Mouse (Mus musculus) layer of hippocampus, postnatal 14 days (tissue): ENCODE measurements around the gene Cd200. TPM values are rescaled to one million over a fixed set of nuclear protein-coding genes. Genes with fewer than 3 reads are reported as not detected.
"Not testable (repeated sequence)": the region's sequence is repeated elsewhere in the genome, so short reads cannot be mapped to it uniquely, and the experiment has no call there.

Experiments used
- DNase-seq, 2 experiments: peaks; one replicate each; pipeline ENCODE4 v3.0.0; 2021 to 2022; ENCODE audit warnings: low spot score in 2 of 2, mixed read lengths in 1 of 2
- long read RNA-seq, 2 experiments: library from polyadenylated mRNA; stranded (forward); transcript quantifications; one replicate each; pipeline ENCODE4 v2.0.0; 2021
- total RNA-seq, 2 experiments: library from RNA; stranded (reverse); gene quantifications; 2 replicates each; pipeline ENCODE4 v1.2.3; 2021

Cd200 gene
- total RNA-seq: 100 to 1,000 TPM; 113 to 117 TPM
- long read RNA-seq, experiment 1, transcript Cd200-202 (6 exons, 2,347 nt): major isoform, 91 of 112 reads
- long read RNA-seq, experiment 1, partial matches to known transcripts: 12 of 112 reads
- long read RNA-seq, experiment 1, other reads (novel, unspliced or antisense): 7 of 112 reads
- long read RNA-seq, experiment 2, transcript Cd200-210 (2 exons, 281 nt): minor isoform, 6 of 153 reads
- long read RNA-seq, experiment 2, transcript Cd200-202 (6 exons, 2,347 nt): major isoform, 129 of 153 reads
- long read RNA-seq, experiment 2, partial matches to known transcripts: 10 of 153 reads
- long read RNA-seq, experiment 2, other reads (novel, unspliced or antisense): 8 of 153 reads

- DNase-seq: peak; percentile 61 to 62
Observed at GRCm38 (mm10) chr16:45408425-45409063, at the start of gene Cd200. Cd200 (minus strand) TSS chr16:45409053.

GRCm38 (mm10) chr16:45454762-45455161, 45.9 kb upstream of the Cd200 start:
- no peak for DNase-seq

GRCm38 (mm10) chr16:45437230-45437739, 28.4 kb upstream of the Cd200 start:
- no peak for DNase-seq

- no peak for DNase-seq
Observed at GRCm38 (mm10) chr16:45435591-45435990, 26.7 kb upstream of the Cd200 start.

GRCm38 (mm10) chr16:45427651-45428050, 18.8 kb upstream of the Cd200 start:
- DNase-seq: no peak

- DNase-seq: peak in 1 of 2 experiments; percentile 46
Observed at GRCm38 (mm10) chr16:45413497-45413896, 4.6 kb upstream of the Cd200 start.

- not testable (repeated sequence) for DNase-seq
Observed at GRCm38 (mm10) chr16:45409064-45409446, 202 bp upstream of the Cd200 start.

- DNase-seq: no peak
Observed at GRCm38 (mm10) chr16:45407645-45408400, 1.0 kb downstream of the Cd200 start.

- no peak for DNase-seq
Observed at GRCm38 (mm10) chr16:45407091-45407490, 1.8 kb downstream of the Cd200 start.

GRCm38 (mm10) chr16:45402951-45403350, 5.9 kb downstream of the Cd200 start:
- no peak for DNase-seq

GRCm38 (mm10) chr16:45402036-45402435, 6.8 kb downstream of the Cd200 start:
- DNase-seq: no peak

- no peak for DNase-seq
Observed at GRCm38 (mm10) chr16:45399947-45400555, 8.8 kb downstream of the Cd200 start.

- DNase-seq: no peak
Observed at GRCm38 (mm10) chr16:45399411-45399810, 9.4 kb downstream of the Cd200 start.

GRCm38 (mm10) chr16:45397440-45397839, 11.4 kb downstream of the Cd200 start:
- DNase-seq: no peak

- no peak for DNase-seq
Observed at GRCm38 (mm10) chr16:45392246-45392645, 16.6 kb downstream of the Cd200 start.

- no peak for DNase-seq
Observed at GRCm38 (mm10) chr16:45391680-45392079, 17.2 kb downstream of the Cd200 start.

GRCm38 (mm10) chr16:45390286-45390956, 18.4 kb downstream of the Cd200 start:
- DNase-seq: no peak

- no peak for DNase-seq
Observed at GRCm38 (mm10) chr16:45389833-45390232, 19.0 kb downstream of the Cd200 start.

GRCm38 (mm10) chr16:45389041-45389440, 19.8 kb downstream of the Cd200 start:
- no peak for DNase-seq

GRCm38 (mm10) chr16:45381811-45382210, 27.0 kb downstream of the Cd200 start:
- DNase-seq: no peak

- DNase-seq: no peak
Observed at GRCm38 (mm10) chr16:45378959-45379358, 29.9 kb downstream of the Cd200 start.
